Mouse (Mus musculus): Measurements from ENCODE around the gene Ganab. TPM values are rescaled to one million over a fixed set of nuclear protein-coding genes. Genes with fewer than 3 reads are reported as not detected.
A peak's percentile ranks its signal among the peaks of the same experiment; 100 is the strongest.

Gene Ganab
- total and polyA plus RNA-seq, 2 experiments from 2014 or later, result 26.4 to 56.3 TPM

GRCm38 (mm10) chr19:8943047-8943446 lies 45.2 kb downstream of the Ganab start:
- peak overlapping the region; percentile 68 for H3K4me2 ChIP-seq (ENCODE audit: low read depth, low read length)
- peak overlapping the region; percentile 97 for H3K27ac ChIP-seq (ENCODE audit: low read depth)
- peak overlapping the region; percentile 68 for H3K4me3 ChIP-seq (ENCODE audit: low read depth, low read length)
- ATAC-seq (ENCODE audit: insufficient read depth, low read depth) (no peak), DNase-seq (ENCODE audit: low spot score) (no peak)
- H3K9ac ChIP-seq (replicated peaks; ENCODE audit: low read depth, low read length), result peak overlapping the region; percentile 94
- H3K4me1 ChIP-seq (ENCODE audit: control insufficient read depth, insufficient read depth), result peaks cover 20% of the 10 kb centered on the region; the same call in 1 of the 2 replicates
- H3K27me3 ChIP-seq (ENCODE audit: control insufficient read depth, insufficient read depth, low read length), result no peaks in the 10 kb centered on the region
- no peaks in the 10 kb centered on the region for H3K9me3 ChIP-seq (replicated peaks; ENCODE audit: control insufficient read depth, low read length)
- 61% methylated on average over 2 of the region's 2 CpGs for WGBS
- H3K36me3 ChIP-seq (replicated peaks; ENCODE audit: control insufficient read depth, insufficient read depth, low read length), result peaks cover 39% of the 10 kb centered on the region
- TF ChIP-seq EP300 (IDR thresholded peaks at IDR 0.05; ENCODE audit: low read depth) (no peak), CTCF (IDR thresholded peaks at IDR 0.05; ENCODE audit: low read depth) (no peak)

- no peaks in the 10 kb centered on the region for H3K27me3 ChIP-seq (ENCODE audit: control insufficient read depth, insufficient read depth, low read length)
- H3K9me3 ChIP-seq (replicated peaks; ENCODE audit: control insufficient read depth, low read length), result no peaks in the 10 kb centered on the region
- H3K4me2 ChIP-seq (ENCODE audit: low read depth, low read length), result peak overlapping the region; percentile 68
- peaks cover 20% of the 10 kb centered on the region; the same call in 1 of the 2 replicates for H3K4me1 ChIP-seq (ENCODE audit: control insufficient read depth, insufficient read depth)
- TF ChIP-seq CTCF (IDR thresholded peaks at IDR 0.05; ENCODE audit: low read depth), result no peak
- TF ChIP-seq EP300 (IDR thresholded peaks at IDR 0.05; ENCODE audit: low read depth), result no peak
- H3K4me3 ChIP-seq (ENCODE audit: low read depth, low read length), result no peak overlapping the region
- DNase-seq (ENCODE audit: low spot score) (no peak), ATAC-seq (ENCODE audit: insufficient read depth, low read depth) (no peak)
- H3K27ac ChIP-seq (ENCODE audit: low read depth), result peak overlapping the region; percentile 27
- no peak overlapping the region for H3K9ac ChIP-seq (replicated peaks; ENCODE audit: low read depth, low read length)
- 31% methylated on average over 5 of the region's 5 CpGs for WGBS
- peaks cover 38% of the 10 kb centered on the region for H3K36me3 ChIP-seq (replicated peaks; ENCODE audit: control insufficient read depth, insufficient read depth, low read length)
These were observed 46.2 kb downstream of the Ganab start for GRCm38 (mm10) chr19:8944062-8944461.

GRCm38 (mm10) chr19:8944750-8945149 lies 46.9 kb downstream of the Ganab start:
- DNase-seq (ENCODE audit: low spot score) (peak; percentile 73), ATAC-seq (ENCODE audit: insufficient read depth, low read depth) (no peak)
- Histone ChIP-seq H3K4me2 (ENCODE audit: low read depth, low read length) (peak overlapping the region; percentile 68), H3K27me3 (ENCODE audit: control insufficient read depth, insufficient read depth, low read length) (no peaks in the 10 kb centered on the region), H3K9ac (replicated peaks; ENCODE audit: low read depth, low read length) (0 out of 2 replicates have a peak overlapping the region, but pooled peaks have one; percentile 14), H3K36me3 (replicated peaks; ENCODE audit: control insufficient read depth, insufficient read depth, low read length) (peaks cover 40% of the 10 kb centered on the region), H3K4me3 (ENCODE audit: low read depth, low read length) (0 out of 2 replicates have a peak overlapping the region, but pooled peaks have one; percentile 10), H3K4me1 (ENCODE audit: control insufficient read depth, insufficient read depth) (peaks cover 20% of the 10 kb centered on the region; the same call in 1 of the 2 replicates), H3K9me3 (replicated peaks; ENCODE audit: control insufficient read depth, low read length) (no peaks in the 10 kb centered on the region), H3K27ac (ENCODE audit: low read depth) (peak overlapping the region; percentile 36; the same call in 1 of the 2 replicates)
- 22% methylated on average over 5 of the region's 5 CpGs for WGBS
- TF ChIP-seq EP300 (IDR thresholded peaks at IDR 0.05; ENCODE audit: low read depth) (0 out of 2 replicates have a peak, but pooled peaks have one; percentile 46), CTCF (IDR thresholded peaks at IDR 0.05; ENCODE audit: low read depth) (no peak)

- Histone ChIP-seq H3K27me3 (ENCODE audit: control insufficient read depth, insufficient read depth, low read length) (no peaks in the 10 kb centered on the region), H3K9ac (replicated peaks; ENCODE audit: low read depth, low read length) (0 out of 2 replicates have a peak overlapping the region, but pooled peaks have one; percentile 14), H3K9me3 (replicated peaks; ENCODE audit: control insufficient read depth, low read length) (no peaks in the 10 kb centered on the region), H3K4me1 (ENCODE audit: control insufficient read depth, insufficient read depth) (peaks cover 20% of the 10 kb centered on the region; the same call in 1 of the 2 replicates), H3K4me3 (ENCODE audit: low read depth, low read length) (0 out of 2 replicates have a peak overlapping the region, but pooled peaks have one; percentile 10), H3K36me3 (replicated peaks; ENCODE audit: control insufficient read depth, insufficient read depth, low read length) (peaks cover 43% of the 10 kb centered on the region), H3K27ac (ENCODE audit: low read depth) (peak overlapping the region; percentile 36; the same call in 1 of the 2 replicates), H3K4me2 (ENCODE audit: low read depth, low read length) (peak overlapping the region; percentile 24)
- DNase-seq (ENCODE audit: low spot score), result no peak
- TF ChIP-seq EP300 (IDR thresholded peaks at IDR 0.05; ENCODE audit: low read depth), result no peak
- TF ChIP-seq CTCF (IDR thresholded peaks at IDR 0.05; ENCODE audit: low read depth), result no peak
- ATAC-seq (ENCODE audit: insufficient read depth, low read depth), result no peak
- WGBS, result 56% methylated on average over 6 of the region's 6 CpGs
These were observed 47.4 kb downstream of the Ganab start for GRCm38 (mm10) chr19:8945251-8945650.

GRCm38 (mm10) chr19:8946929-8947328 lies 49.1 kb downstream of the Ganab start:
- 70% methylated on average over 7 of the region's 7 CpGs for WGBS
- DNase-seq (ENCODE audit: low spot score) (no peak), ATAC-seq (ENCODE audit: insufficient read depth, low read depth) (no peak)
- TF ChIP-seq CTCF (IDR thresholded peaks at IDR 0.05; ENCODE audit: low read depth), result no peak
- H3K4me1 ChIP-seq (ENCODE audit: control insufficient read depth, insufficient read depth), result peaks cover 20% of the 10 kb centered on the region; the same call in 1 of the 2 replicates
- H3K9ac ChIP-seq (replicated peaks; ENCODE audit: low read depth, low read length), result no peak overlapping the region
- no peak overlapping the region for H3K27ac ChIP-seq (ENCODE audit: low read depth)
- H3K4me3 ChIP-seq (ENCODE audit: low read depth, low read length), result no peak overlapping the region
- peaks cover 59% of the 10 kb centered on the region for H3K36me3 ChIP-seq (replicated peaks; ENCODE audit: control insufficient read depth, insufficient read depth, low read length)
- H3K27me3 ChIP-seq (ENCODE audit: control insufficient read depth, insufficient read depth, low read length), result no peaks in the 10 kb centered on the region
- no peaks in the 10 kb centered on the region for H3K9me3 ChIP-seq (replicated peaks; ENCODE audit: control insufficient read depth, low read length)
- H3K4me2 ChIP-seq (ENCODE audit: low read depth, low read length), result no peak overlapping the region

- no peak overlapping the region for H3K4me2 ChIP-seq (ENCODE audit: low read depth, low read length)
- no peaks in the 10 kb centered on the region for H3K27me3 ChIP-seq (ENCODE audit: control insufficient read depth, insufficient read depth, low read length)
- H3K4me3 ChIP-seq (ENCODE audit: low read depth, low read length), result no peak overlapping the region
- 83% methylated on average over 5 of the region's 5 CpGs for WGBS
- peaks cover 6% of the 10 kb centered on the region; the same call in 1 of the 2 replicates for H3K4me1 ChIP-seq (ENCODE audit: control insufficient read depth, insufficient read depth)
- no peak for TF ChIP-seq EP300 (IDR thresholded peaks at IDR 0.05; ENCODE audit: low read depth)
- TF ChIP-seq CTCF (IDR thresholded peaks at IDR 0.05; ENCODE audit: low read depth), result no peak
- H3K9ac ChIP-seq (replicated peaks; ENCODE audit: low read depth, low read length), result no peak overlapping the region
- no peak overlapping the region for H3K27ac ChIP-seq (ENCODE audit: low read depth)
- no peaks in the 10 kb centered on the region for H3K9me3 ChIP-seq (replicated peaks; ENCODE audit: control insufficient read depth, low read length)
- DNase-seq (ENCODE audit: low spot score), result no peak
- no peak for ATAC-seq (ENCODE audit: insufficient read depth, low read depth)
- H3K36me3 ChIP-seq (replicated peaks; ENCODE audit: control insufficient read depth, insufficient read depth, low read length), result peaks cover 60% of the 10 kb centered on the region
These were observed 52.3 kb downstream of the Ganab start for GRCm38 (mm10) chr19:8950190-8950589.
